Mouse (Mus musculus) MEL (cell line): ENCODE measurements around the gene Kel. TPM values are rescaled to one million over a fixed set of nuclear protein-coding genes. Genes with fewer than 3 reads are reported as not detected.

Experiments
- DNase-seq: peaks from one replicate; pipeline ENCODE4 v3.0.0; 2011; ENCODE audit warnings: low read depth, low spot score
- H3K27ac ChIP-seq: 2 replicates; pipeline ENCODE4 v1.5.1; 2012; ENCODE audit warnings: low read depth, mild to moderate bottlenecking, control low read depth, low read length, moderate library complexity; ENCODE audit not compliant: control insufficient read depth
- H3K27me3 ChIP-seq, 2 experiments: fragments of 150-350 bp in 1 of 2; sonication (generic) in 1 of 2; 2 replicates each; pipeline ENCODE4 v1.6.1; 2012; ENCODE audit warnings: low read length in 2 of 2, mild to moderate bottlenecking in 2 of 2, improper control_type of control experiment in 1 of 2, moderate library complexity in 1 of 2; ENCODE audit not compliant: insufficient read depth in 2 of 2, control insufficient read depth in 1 of 2
- H3K36me3 ChIP-seq, 2 experiments: 2 replicates each; pipeline ENCODE4 v1.6.1; 2012 to 2014; ENCODE audit warnings: low read length in 2 of 2, improper control_type of control experiment in 1 of 2, inconsistent platforms in 1 of 2, mild to moderate bottlenecking in 1 of 2; ENCODE audit not compliant: insufficient read depth in 2 of 2, control insufficient read depth in 1 of 2
- H3K4me1 ChIP-seq, 2 experiments: fragments of 150-350 bp in 1 of 2; sonication (generic) in 1 of 2; 2 replicates each; pipeline ENCODE4 v1.6.1; 2012; ENCODE audit warnings: low read length in 2 of 2, improper control_type of control experiment in 1 of 2, mild to moderate bottlenecking in 1 of 2; ENCODE audit not compliant: insufficient read depth in 2 of 2, control insufficient read depth in 1 of 2
- H3K4me3 ChIP-seq, 2 experiments: fragments of 150-350 bp in 1 of 2; sonication (generic) in 1 of 2; 2 replicates each; pipeline ENCODE4 v1.5.1; 2012; ENCODE audit warnings: low read depth in 2 of 2, low read length in 2 of 2, mild to moderate bottlenecking in 2 of 2, moderate library complexity in 2 of 2, control low read depth in 1 of 2, improper control_type of control experiment in 1 of 2; ENCODE audit not compliant: control insufficient read depth in 1 of 2, insufficient read depth in 1 of 2
- H3K79me2 ChIP-seq: 2 replicates; pipeline ENCODE4 v1.6.1; 2012; ENCODE audit warnings: mild to moderate bottlenecking, low read length, moderate library complexity; ENCODE audit not compliant: control insufficient read depth, poor library complexity, insufficient read depth
- H3K9ac ChIP-seq: 2 replicates; pipeline ENCODE4 v1.6.1; 2012; ENCODE audit warnings: low read depth, mild to moderate bottlenecking, control low read depth, low read length, moderate library complexity; ENCODE audit not compliant: control insufficient read depth, poor library complexity, severe bottlenecking
- H3K9me3 ChIP-seq: fragments of 150-350 bp; sonication (generic); replicated peaks from 2 replicates; pipeline ENCODE4 v1.6.1; 2012; ENCODE audit warnings: mild to moderate bottlenecking, low read length, improper control_type of control experiment, moderate library complexity; ENCODE audit not compliant: insufficient read depth
- BHLHE40 ChIP-seq: IDR thresholded peaks from 2 replicates; pipeline ENCODE4 v1.6.1; 2012; ENCODE audit warnings: low read depth, mild to moderate bottlenecking, inconsistent platforms, low read length, improper control_type of control experiment, borderline replicate concordance
- CHD1 ChIP-seq: IDR thresholded peaks from 2 replicates; pipeline ENCODE4 v1.6.1; 2012; ENCODE audit warnings: low read depth, mild to moderate bottlenecking, inconsistent platforms, low read length, improper control_type of control experiment
- CHD2 ChIP-seq: IDR thresholded peaks from 2 replicates; pipeline ENCODE4 v1.6.1; 2011; ENCODE audit warnings: low read length, improper control_type of control experiment
- E2F4 ChIP-seq: IDR thresholded peaks from 2 replicates; pipeline ENCODE4 v1.6.1; 2011; ENCODE audit warnings: low read depth, low read length, improper control_type of control experiment, borderline replicate concordance
- ELF1 ChIP-seq: IDR thresholded peaks from 2 replicates; pipeline ENCODE4 v1.6.1; 2014; ENCODE audit warnings: low read depth, mild to moderate bottlenecking, inconsistent platforms, low read length, improper control_type of control experiment, moderate library complexity
- EP300 ChIP-seq, 2 experiments: IDR thresholded peaks; 2 replicates each; pipeline ENCODE4 v1.6.1; 2011; ENCODE audit warnings: improper control_type of control experiment in 2 of 2, low read length in 2 of 2, low read depth in 1 of 2, mild to moderate bottlenecking in 1 of 2
- ETS1 ChIP-seq: IDR thresholded peaks from 2 replicates; pipeline ENCODE4 v1.6.1; 2012; ENCODE audit warnings: low read depth, mild to moderate bottlenecking, inconsistent platforms, low read length, improper control_type of control experiment, moderate library complexity
- GABPA ChIP-seq: IDR thresholded peaks from 2 replicates; pipeline ENCODE4 v1.6.1; 2012; ENCODE audit warnings: low read depth, mild to moderate bottlenecking, inconsistent platforms, low read length, improper control_type of control experiment, moderate library complexity
- GATA1 ChIP-seq: IDR thresholded peaks from 2 replicates; pipeline ENCODE4 v1.6.1; 2011; ENCODE audit warnings: low read depth, low read length, improper control_type of control experiment
- HCFC1 ChIP-seq: IDR thresholded peaks from 2 replicates; pipeline ENCODE4 v1.6.1; 2012; ENCODE audit warnings: low read depth, mild to moderate bottlenecking, inconsistent platforms, low read length, improper control_type of control experiment, moderate library complexity
- JUND ChIP-seq: IDR thresholded peaks from 2 replicates; pipeline ENCODE4 v1.6.1; 2011; ENCODE audit warnings: low read depth, mild to moderate bottlenecking, improper control_type of control experiment, low read length
- MAFK ChIP-seq: IDR thresholded peaks from 2 replicates; pipeline ENCODE4 v1.6.1; 2011; ENCODE audit warnings: low read depth, mild to moderate bottlenecking, low read length, improper control_type of control experiment, borderline replicate concordance
- MYB ChIP-seq: IDR thresholded peaks from 2 replicates; pipeline ENCODE4 v1.6.1; 2011; ENCODE audit warnings: mild to moderate bottlenecking, low read depth, low read length, improper control_type of control experiment
- MYC ChIP-seq: IDR thresholded peaks from 2 replicates; pipeline ENCODE4 v1.6.1; 2011; ENCODE audit warnings: low read depth, mild to moderate bottlenecking, low read length, improper control_type of control experiment, moderate library complexity
- POLR2AphosphoS2 ChIP-seq: IDR thresholded peaks from 2 replicates; pipeline ENCODE4 v1.6.1; 2011; ENCODE audit warnings: low read length, improper control_type of control experiment
- RAD21 ChIP-seq: IDR thresholded peaks from 2 replicates; pipeline ENCODE4 v1.6.1; 2011; ENCODE audit warnings: mild to moderate bottlenecking, low read depth, low read length, improper control_type of control experiment
- RCOR1 ChIP-seq: IDR thresholded peaks from 2 replicates; pipeline ENCODE4 v1.6.1; 2012; ENCODE audit warnings: low read depth, mild to moderate bottlenecking, inconsistent platforms, low read length, improper control_type of control experiment
- SMC3 ChIP-seq: IDR thresholded peaks from 2 replicates; pipeline ENCODE4 v1.6.1; 2011; ENCODE audit warnings: low read depth, low read length, improper control_type of control experiment
- TBP ChIP-seq: IDR thresholded peaks from 2 replicates; pipeline ENCODE4 v1.8.0; 2011; ENCODE audit warnings: low read depth, low read length, improper control_type of control experiment
- UBTF ChIP-seq: IDR thresholded peaks from 2 replicates; pipeline ENCODE4 v1.6.1; 2012; ENCODE audit warnings: low read depth, mild to moderate bottlenecking, inconsistent platforms, low read length, improper control_type of control experiment, moderate library complexity, borderline replicate concordance; ENCODE audit not compliant: insufficient read depth
- ZC3H11A ChIP-seq: IDR thresholded peaks from 2 replicates; pipeline ENCODE4 v1.6.1; 2012; ENCODE audit warnings: low read depth, mild to moderate bottlenecking, inconsistent platforms, low read length, improper control_type of control experiment
- ZKSCAN1 ChIP-seq: IDR thresholded peaks from 2 replicates; pipeline ENCODE4 v1.6.1; 2012; ENCODE audit warnings: low read depth, mild to moderate bottlenecking, inconsistent platforms, low read length, improper control_type of control experiment, moderate library complexity
- ZMIZ1 ChIP-seq: IDR thresholded peaks from 2 replicates; pipeline ENCODE4 v1.6.1; 2012; ENCODE audit warnings: low read depth, mild to moderate bottlenecking, inconsistent platforms, low read length, improper control_type of control experiment, moderate library complexity
- ZNF384 ChIP-seq: IDR thresholded peaks from 2 replicates; pipeline ENCODE4 v1.6.1; 2012; ENCODE audit warnings: low read depth, mild to moderate bottlenecking, inconsistent platforms, low read length, improper control_type of control experiment
- polyA plus RNA-seq, 2 experiments: library from polyadenylated mRNA; stranded (reverse) in 1 of 2; unstranded in 1 of 2; fragments of >175 nt in 1 of 2; fragments of >200 nt in 1 of 2; gene quantifications; 2 replicates each; pipeline versions ENCODE4 v1.2.1 to v1.2.4; 2012; ENCODE audit warnings: low replicate concordance in 2 of 2, low read depth in 1 of 2; ENCODE audit not compliant: insufficient read length in 2 of 2, insufficient read depth in 1 of 2, missing spikeins in 1 of 2
- total RNA-seq: library from RNA; depleted of rRNA; stranded (reverse); fragments of 300-350 nt; gene quantifications from 2 replicates; pipeline ENCODE4 v1.2.3, GENCODE M21; 2012

The Kel gene
- total and polyA plus RNA-seq, 3 experiments, result 31.0 to 79.6 TPM; not detected in 1

- Histone ChIP-seq H3K27ac (no peak overlapping the region), H3K4me3 (no peak overlapping the region), H3K9ac (no peak overlapping the region), H3K27me3 (no peaks in the 10 kb centered on the region; a peak in 1 of 4 replicates), H3K4me1 (no peaks in the 10 kb centered on the region), H3K79me2 (no peaks in the 10 kb centered on the region), H3K36me3 (no peaks in the 10 kb centered on the region), H3K9me3 (no peaks in the 10 kb centered on the region)
- DNase-seq, result no peak
- TF ChIP-seq ZMIZ1 (no peak), JUND (no peak), RAD21 (no peak), GATA1 (no peak), CHD1 (no peak), UBTF (no peak), MYB (no peak), BHLHE40 (no peak)
These were observed 62.8 kb downstream of the Kel start for GRCm38 (mm10) chr6:41641173-41641866.

DNA sequence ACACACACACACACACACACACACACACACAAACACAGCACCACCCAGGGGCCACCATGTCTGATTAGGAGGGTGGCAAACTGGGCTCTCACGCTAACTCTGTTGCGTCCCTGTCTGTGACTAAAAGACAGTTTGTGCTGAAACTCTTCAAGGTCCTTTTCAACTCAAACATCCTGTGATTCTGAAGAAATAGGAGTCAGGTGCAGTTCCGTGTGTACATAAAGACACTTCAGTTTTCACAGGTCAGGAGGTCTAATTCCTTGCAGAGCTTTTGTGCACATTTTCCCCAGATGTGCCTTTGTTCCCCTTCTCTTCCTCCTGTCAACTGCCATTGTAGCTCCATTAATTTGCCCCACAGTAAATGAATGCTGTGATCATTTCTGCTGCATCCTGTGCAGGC lies 63.7 kb downstream of the Kel start:
- H3K36me3 ChIP-seq, result no peaks in the 10 kb centered on the region
- no peak overlapping the region for H3K27ac ChIP-seq
- H3K9ac ChIP-seq, result no peak overlapping the region
- no peaks in the 10 kb centered on the region for H3K4me1 ChIP-seq
- TF ChIP-seq EP300 (IDR thresholded peaks at IDR 0.05; ENCODE audit: low read depth in 1 of 2, low read length in 2 of 2) (no peak), CHD1 (no peak), ZC3H11A (no peak), MYC (no peak), ELF1 (no peak), GATA1 (no peak), TBP (no peak), ZKSCAN1 (no peak), SMC3 (no peak), MAFK (no peak), ETS1 (no peak), GABPA (no peak), HCFC1 (no peak), ZNF384 (no peak), POLR2AphosphoS2 (no peak), E2F4 (no peak), UBTF (no peak), CHD2 (no peak), RCOR1 (no peak)
- TF ChIP-seq, all 39 proteins: peak for 0
- DNase-seq, result no peak
- Histone ChIP-seq H3K4me3 (no peak overlapping the region), H3K79me2 (no peaks in the 10 kb centered on the region), H3K9me3 (no peaks in the 10 kb centered on the region), H3K27me3 (no peaks in the 10 kb centered on the region; a peak in 1 of 4 replicates)
